Mouse (Mus musculus) right cerebral cortex, postnatal 10 days (tissue): ENCODE results near the gene Osm.

ENCODE experiments used
- DNase-seq, 2 experiments: peaks; one replicate each; pipeline ENCODE4 v3.0.0; 2021; ENCODE audit warnings: low spot score in 2 of 2

The Osm gene

GRCm38 (mm10) chr11:4215061-4215460 lies 21.2 kb upstream of the Osm start:
- no peak for DNase-seq

GRCm38 (mm10) chr11:4216248-4217000 lies 19.8 kb upstream of the Osm start:
- DNase-seq: peak; percentile 50 to 65

GRCm38 (mm10) chr11:4217914-4218629 lies 18.1 kb upstream of the Osm start, which contains the start of gene Castor1:
Gene Castor1, plus strand, starts transcription at chr11:4218225.
- peak; percentile 74 to 75 for DNase-seq

- DNase-seq: no peak
These were observed 17.6 kb upstream of the Osm start for GRCm38 (mm10) chr11:4218637-4219036.

GRCm38 (mm10) chr11:4219317-4219751 lies 16.9 kb upstream of the Osm start:
- peak; percentile 83 for DNase-seq

GRCm38 (mm10) chr11:4219908-4220307 lies 16.3 kb upstream of the Osm start:
- no peak for DNase-seq

- DNase-seq: peak; percentile 57 to 73
These were observed 15.5 kb upstream of the Osm start for GRCm38 (mm10) chr11:4220443-4221400.

- DNase-seq: no peak
These were observed 13.9 kb upstream of the Osm start for GRCm38 (mm10) chr11:4222046-4222950.

GRCm38 (mm10) chr11:4223393-4224188 lies 12.6 kb upstream of the Osm start:
- no peak for DNase-seq

GRCm38 (mm10) chr11:4224223-4224622 lies 12.0 kb upstream of the Osm start:
- DNase-seq: no peak

GRCm38 (mm10) chr11:4226569-4227325 lies 9.5 kb upstream of the Osm start:
- no peak for DNase-seq

GRCm38 (mm10) chr11:4228463-4228862 lies 7.8 kb upstream of the Osm start:
- peak; percentile 54 to 56 for DNase-seq

- no peak for DNase-seq
These were observed 6.4 kb upstream of the Osm start for GRCm38 (mm10) chr11:4229841-4230240.

GRCm38 (mm10) chr11:4231435-4231834 lies 4.8 kb upstream of the Osm start:
- DNase-seq: no peak

- no peak for DNase-seq
These were observed 3.6 kb upstream of the Osm start for GRCm38 (mm10) chr11:4232644-4233043.

GRCm38 (mm10) chr11:4235052-4235655 lies 1.1 kb upstream of the Osm start:
- DNase-seq: no peak

- no peak for DNase-seq
These were observed 387 bp downstream of the Osm start for GRCm38 (mm10) chr11:4236546-4237067.

GRCm38 (mm10) chr11:4237389-4237912 lies 1.2 kb downstream of the Osm start:
- DNase-seq: no peak
